Mouse (Mus musculus) liver, embryonic 15.5 days (tissue): Measurements from ENCODE around the gene Tmem50b. TPM values are rescaled to one million over a fixed set of nuclear protein-coding genes. Genes with fewer than 3 reads are reported as not detected.
"Not testable (repeated sequence)": the region's sequence is repeated elsewhere in the genome, so short reads cannot be mapped to it uniquely, and the experiment has no call there.

Source experiments
- ATAC-seq: fragments of 200-750 bp; cut with Nextera tagmentation; 2 replicates; pipeline ENCODE4 v1.8.0; 2017; ENCODE audit warnings: moderate number of reproducible peaks, mild to moderate bottlenecking, moderate library complexity; ENCODE audit not compliant: insufficient read depth
- H3K27ac ChIP-seq: fragments of 300-500 bp; sonication (generic); replicated peaks from 2 replicates; pipeline ENCODE4 v1.5.1; 2015; ENCODE audit warnings: mild to moderate bottlenecking, inconsistent platforms
- H3K27me3 ChIP-seq: fragments of 300-500 bp; sonication (generic); 2 replicates; pipeline ENCODE4 v1.6.1; 2015; ENCODE audit warnings: mild to moderate bottlenecking, inconsistent platforms
- H3K36me3 ChIP-seq: fragments of 300-500 bp; sonication (generic); replicated peaks from 2 replicates; pipeline ENCODE4 v1.6.1; 2015; ENCODE audit warnings: moderate library complexity, mild to moderate bottlenecking, inconsistent platforms
- H3K4me1 ChIP-seq: fragments of 300-500 bp; sonication (generic); replicated peaks from 2 replicates; pipeline ENCODE4 v1.6.1; 2015; ENCODE audit warnings: inconsistent platforms
- H3K4me2 ChIP-seq: fragments of 300-500 bp; sonication (generic); 2 replicates; pipeline ENCODE4 v1.6.1; 2015; ENCODE audit warnings: moderate library complexity, mild to moderate bottlenecking, inconsistent platforms
- H3K4me3 ChIP-seq: fragments of 300-500 bp; sonication (generic); replicated peaks from 2 replicates; pipeline ENCODE4 v1.5.1; 2015; ENCODE audit warnings: mild to moderate bottlenecking, inconsistent platforms
- H3K9ac ChIP-seq: fragments of 300-500 bp; sonication (generic); 2 replicates; pipeline ENCODE4 v1.6.1; 2015; ENCODE audit warnings: moderate library complexity, mild to moderate bottlenecking, inconsistent platforms
- H3K9me3 ChIP-seq: fragments of 300-500 bp; sonication (generic); replicated peaks from 2 replicates; pipeline ENCODE4 v1.6.1; 2016; ENCODE audit warnings: inconsistent platforms
- WGBS: fragments of 180-500 bp; shearing (Covaris S2); methylation state at CpG from one replicate; pipeline ENCODE4 v1.1.7; 2015; ENCODE audit warnings: mixed read lengths; ENCODE audit not compliant: insufficient replicate concordance; 5-methylcytosine and 5-hydroxymethylcytosine counted together
- polyA plus RNA-seq: library from polyadenylated mRNA; unstranded; fragments of >200 nt; fragmentation: Nextera tagmentation; extraction: Ambion mirVana; gene quantifications from 2 replicates; pipeline ENCODE4 v1.2.1, GENCODE M21; 2015

The Tmem50b gene
- polyA plus RNA-seq = 6.8 and 7.4 TPM in 2 replicates

DNA sequence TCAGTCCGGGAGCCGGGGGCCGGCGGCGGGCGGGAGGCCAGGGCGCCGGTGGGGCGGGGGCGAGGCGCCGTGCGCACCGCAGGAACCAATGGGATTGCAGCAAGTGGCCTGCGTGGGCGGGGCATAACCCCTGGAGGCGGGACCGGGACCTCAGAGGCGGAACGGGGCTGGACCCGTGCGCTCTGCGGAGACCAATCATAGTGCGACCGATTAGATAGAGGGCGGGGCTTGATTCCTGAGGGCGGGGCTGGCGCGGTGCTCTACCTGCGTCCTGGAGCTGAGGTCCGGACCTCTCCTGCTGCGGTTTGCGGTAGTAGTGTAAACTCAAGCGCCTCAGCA is at the start of gene Tmem50b:
Gene Tmem50b, minus strand, starts transcription at position 129 of the 339 bp plus-strand sequence.
- H3K4me2 ChIP-seq = peak within 1 kb of the TSS; percentile 100
- H3K9ac ChIP-seq = peak within 1 kb of the TSS; percentile 70
- H3K9me3 ChIP-seq = no peaks in the 10 kb centered on the region
- WGBS = 2% methylated on average over 34 of the region's 34 CpGs
- peaks cover 40% of the 10 kb centered on the region for H3K4me1 ChIP-seq
- H3K27ac ChIP-seq = peak within 1 kb of the TSS; percentile 61; the same call in 1 of the 2 replicates
- peak within 1 kb of the TSS; percentile 79 for H3K4me3 ChIP-seq
- no peaks in the 10 kb centered on the region for H3K36me3 ChIP-seq
- peaks cover 53% of the 10 kb centered on the region for H3K27me3 ChIP-seq
- peak; percentile 96 for ATAC-seq

DNA sequence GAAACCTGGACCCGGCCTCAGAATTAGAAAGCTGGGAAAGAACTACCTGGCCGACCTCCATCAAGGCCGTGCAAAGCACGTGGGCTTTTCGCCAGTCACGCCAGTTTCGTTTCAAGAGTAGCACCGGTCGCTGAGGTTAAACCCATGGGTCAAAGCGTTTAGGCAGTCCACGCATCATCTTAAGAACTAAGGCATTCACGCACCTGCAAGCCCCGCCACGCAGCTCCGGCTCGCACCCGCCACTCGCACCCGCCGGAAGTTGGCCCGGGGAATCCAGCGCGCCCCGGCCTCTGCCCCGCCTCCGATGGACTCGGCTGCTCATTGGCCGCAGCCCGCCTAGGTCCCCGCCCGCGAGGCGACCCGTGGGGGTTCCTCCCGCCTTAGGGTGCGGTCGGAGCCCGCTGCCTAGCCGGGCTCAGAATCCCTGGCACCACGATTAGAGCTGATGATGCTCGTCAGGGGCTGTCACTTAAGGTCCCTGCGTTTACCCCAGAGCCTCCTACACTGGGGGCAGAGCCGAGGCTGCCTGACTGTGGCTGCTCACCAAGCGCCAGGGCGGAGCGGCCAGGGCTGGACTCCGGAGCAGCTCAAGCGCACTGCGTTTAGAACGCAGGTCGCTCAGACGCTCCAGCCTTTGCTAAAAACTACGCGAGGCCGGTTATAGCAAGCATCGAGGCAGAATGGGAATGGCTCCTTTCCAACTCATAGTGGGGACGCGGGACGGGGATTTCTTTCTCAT is 49.2 kb upstream of the Tmem50b start, which contains the start of gene Gart:
Gene Gart, minus strand, starts transcription at position 272 of the 739 bp plus-strand sequence.
- under 1% methylated on average over 59 of the region's 59 CpGs for WGBS
- Histone ChIP-seq H3K27ac (peak within 1 kb of the TSS; percentile 100), H3K27me3 (no peaks in the 10 kb centered on the region), H3K9me3 (no peaks in the 10 kb centered on the region), H3K36me3 (peaks cover 27% of the 10 kb centered on the region), H3K9ac (peak within 1 kb of the TSS; percentile 88), H3K4me2 (peak within 1 kb of the TSS; percentile 100), H3K4me1 (peaks cover 44% of the 10 kb centered on the region), H3K4me3 (peak within 1 kb of the TSS; percentile 83)
- peak; percentile 82 for ATAC-seq

DNA sequence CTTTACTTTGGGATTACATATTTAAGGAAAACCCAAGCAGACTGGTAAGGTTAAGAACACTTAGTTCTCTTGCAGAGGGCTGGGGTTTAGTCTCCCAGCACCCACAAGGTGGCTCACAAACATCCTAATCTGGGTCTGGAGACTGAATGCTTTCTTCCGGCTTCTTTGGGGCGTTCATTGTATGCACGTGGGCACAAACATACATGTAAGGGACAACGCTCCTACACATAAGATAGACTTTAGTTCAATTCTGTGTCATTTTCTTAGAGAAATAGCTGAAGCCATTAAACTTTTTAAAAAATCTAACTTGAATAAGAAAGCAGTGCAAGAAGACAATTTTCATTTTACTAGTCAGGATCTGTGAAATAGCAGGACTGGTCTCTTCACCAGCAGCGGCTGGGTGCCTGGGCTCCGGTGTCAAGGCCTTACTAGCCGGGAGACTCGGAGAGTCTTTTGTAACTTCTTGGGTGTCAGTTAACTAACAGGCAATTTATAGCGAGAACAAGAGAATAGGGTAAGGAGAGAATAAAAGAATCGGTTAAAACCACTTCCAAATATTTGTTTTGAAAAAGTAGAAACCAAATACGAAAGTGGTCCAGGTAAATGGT is 48.5 kb upstream of the Tmem50b start:
- H3K4me2 ChIP-seq = peak overlapping the region; percentile 100
- H3K27me3 ChIP-seq = no peaks in the 10 kb centered on the region
- peak overlapping the region; percentile 83 for H3K4me3 ChIP-seq
- H3K9me3 ChIP-seq = no peaks in the 10 kb centered on the region
- no peak for ATAC-seq
- peaks cover 43% of the 10 kb centered on the region for H3K4me1 ChIP-seq
- H3K9ac ChIP-seq = peak overlapping the region; percentile 87
- WGBS = under 1% methylated on average over 11 of the region's 11 CpGs
- H3K36me3 ChIP-seq = peaks cover 28% of the 10 kb centered on the region
- H3K27ac ChIP-seq = peak overlapping the region; percentile 100

- H3K4me3 ChIP-seq = peak overlapping the region; percentile 27; the same call in 1 of the 2 replicates
- not testable (repeated sequence) for H3K27ac ChIP-seq, H3K9me3 ChIP-seq, H3K9ac ChIP-seq, ATAC-seq, H3K27me3 ChIP-seq
- H3K4me2 ChIP-seq = peak overlapping the region; percentile 100
- H3K4me1 ChIP-seq = peaks cover 40% of the 10 kb centered on the region
- H3K36me3 ChIP-seq = peaks cover 32% of the 10 kb centered on the region
- 0% methylated on average over 1 of the region's 2 CpGs for WGBS
Measured at GRCm38 (mm10) chr16:91645420-91645819, 47.8 kb upstream of the Tmem50b start.

DNA sequence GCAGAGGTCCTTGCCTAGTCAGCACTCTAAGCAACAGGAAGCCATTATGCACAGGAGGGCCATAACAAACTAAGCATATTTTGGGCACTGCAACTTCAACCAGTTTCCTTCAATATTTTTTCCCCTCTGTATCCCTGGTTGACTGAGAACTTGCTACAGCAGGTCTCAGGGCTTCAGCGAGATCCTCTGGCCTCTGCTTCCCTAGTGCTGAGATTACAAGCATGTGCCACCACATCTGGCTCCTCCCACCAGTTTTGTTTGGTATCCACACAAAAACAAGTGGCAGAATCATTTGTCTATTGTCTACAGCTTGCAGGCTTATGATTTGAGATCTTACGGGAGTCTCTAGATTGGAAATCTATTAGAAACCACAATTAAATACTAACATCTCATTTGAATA is 47.3 kb upstream of the Tmem50b start:
- WGBS = 42% methylated on average over 2 of the region's 2 CpGs
- no peak overlapping the region for H3K27ac ChIP-seq
- ATAC-seq = no peak
- H3K27me3 ChIP-seq = no peaks in the 10 kb centered on the region
- H3K4me1 ChIP-seq = peaks cover 37% of the 10 kb centered on the region
- H3K4me3 ChIP-seq = no peak overlapping the region
- peak overlapping the region; percentile 23; the same call in 1 of the 2 replicates for H3K4me2 ChIP-seq
- peaks cover 37% of the 10 kb centered on the region for H3K36me3 ChIP-seq
- H3K9me3 ChIP-seq = no peaks in the 10 kb centered on the region
- H3K9ac ChIP-seq = no peak overlapping the region

GRCm38 (mm10) chr16:91640171-91640570 is 42.6 kb upstream of the Tmem50b start:
- H3K4me3 ChIP-seq = no peak overlapping the region
- peaks cover 22% of the 10 kb centered on the region for H3K4me1 ChIP-seq
- peaks cover 82% of the 10 kb centered on the region for H3K36me3 ChIP-seq
- WGBS = 82% methylated on average over 8 of the region's 8 CpGs
- no peak for ATAC-seq
- no peak overlapping the region for H3K4me2 ChIP-seq
- H3K27ac ChIP-seq = no peak overlapping the region
- no peaks in the 10 kb centered on the region for H3K27me3 ChIP-seq
- no peaks in the 10 kb centered on the region for H3K9me3 ChIP-seq
- H3K9ac ChIP-seq = no peak overlapping the region

- 86% methylated on average over 2 of the region's 2 CpGs for WGBS
- ATAC-seq = no peak
- no peak overlapping the region for H3K9ac ChIP-seq
- H3K9me3 ChIP-seq = no peaks in the 10 kb centered on the region
- peaks cover 86% of the 10 kb centered on the region for H3K36me3 ChIP-seq
- peaks cover 17% of the 10 kb centered on the region for H3K4me1 ChIP-seq
- no peak overlapping the region for H3K4me3 ChIP-seq
- H3K27me3 ChIP-seq = no peaks in the 10 kb centered on the region
- H3K27ac ChIP-seq = no peak overlapping the region
- no peak overlapping the region for H3K4me2 ChIP-seq
Measured at GRCm38 (mm10) chr16:91639636-91640035, 42.0 kb upstream of the Tmem50b start.

DNA sequence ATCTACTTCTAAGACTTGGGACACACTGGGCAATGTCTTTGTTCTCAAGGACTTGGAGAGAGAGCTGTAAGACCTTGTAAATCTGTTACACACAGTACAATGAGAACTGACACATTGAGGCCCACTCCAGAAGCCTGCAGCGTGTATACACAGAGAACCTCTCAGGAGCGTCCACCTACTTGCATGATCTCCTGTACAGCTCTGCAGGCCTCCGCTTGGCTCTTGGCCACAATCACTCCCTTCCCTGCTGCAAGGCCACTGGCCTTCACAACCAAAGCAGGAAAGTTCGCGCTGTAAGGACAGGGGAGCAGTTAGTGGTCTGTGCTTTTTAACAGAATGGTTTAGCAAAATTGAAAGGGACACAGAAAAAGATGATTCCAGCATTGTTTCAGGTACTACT is 41.6 kb upstream of the Tmem50b start:
- Histone ChIP-seq H3K9me3 (no peaks in the 10 kb centered on the region), H3K36me3 (peaks cover 90% of the 10 kb centered on the region), H3K4me3 (no peak overlapping the region), H3K4me2 (no peak overlapping the region), H3K4me1 (peaks cover 12% of the 10 kb centered on the region; the same call in 1 of the 2 replicates), H3K27me3 (no peaks in the 10 kb centered on the region), H3K9ac (no peak overlapping the region), H3K27ac (no peak overlapping the region)
- ATAC-seq = no peak
- 82% methylated on average over 5 of the region's 5 CpGs for WGBS

DNA sequence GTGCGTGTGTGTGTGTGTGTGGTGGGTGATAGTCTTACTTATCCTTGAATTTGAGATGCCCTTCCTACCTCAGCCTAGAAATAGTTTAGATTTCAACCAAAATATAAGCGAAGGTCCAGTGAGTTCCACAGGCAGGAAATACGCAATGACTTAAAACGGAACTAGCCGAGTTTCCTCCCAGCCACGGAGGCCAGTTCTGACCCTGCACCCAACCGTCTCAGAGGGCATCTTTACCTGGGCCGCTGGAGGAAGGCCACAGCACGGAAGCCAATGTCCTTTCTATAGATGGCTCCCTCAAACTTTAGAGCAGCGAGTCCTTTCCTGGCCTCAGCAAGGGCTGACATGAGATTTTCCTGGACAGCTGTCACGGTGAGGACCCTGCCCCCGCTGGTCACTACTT is 36.0 kb upstream of the Tmem50b start:
- no peak for ATAC-seq
- Histone ChIP-seq H3K36me3 (peaks cover 94% of the 10 kb centered on the region), H3K9ac (no peak overlapping the region), H3K4me2 (no peak overlapping the region), H3K9me3 (no peaks in the 10 kb centered on the region), H3K27me3 (no peaks in the 10 kb centered on the region), H3K4me1 (no peaks in the 10 kb centered on the region; the same call in 1 of the 2 replicates), H3K4me3 (no peak overlapping the region), H3K27ac (no peak overlapping the region)
- 79% methylated on average over 12 of the region's 12 CpGs for WGBS

DNA sequence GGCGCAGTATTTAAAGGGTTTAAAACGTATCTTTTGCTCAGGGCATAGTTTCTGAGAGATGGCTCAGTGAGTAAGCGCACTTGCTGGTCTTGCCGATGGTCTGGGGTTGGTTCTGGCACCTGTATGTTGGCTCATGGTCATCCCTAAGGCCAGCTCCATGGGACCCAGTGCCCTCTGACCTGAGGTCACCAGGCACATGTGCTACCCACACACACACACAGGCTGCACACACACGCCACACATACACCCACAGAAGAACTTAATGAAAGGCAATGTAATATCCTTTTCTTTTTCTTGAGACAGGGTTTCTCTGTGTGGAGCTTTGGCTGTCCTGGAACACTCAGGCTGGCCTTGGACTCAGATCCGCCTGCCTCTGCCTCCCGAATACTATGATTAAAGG is 35.3 kb upstream of the Tmem50b start:
- Histone ChIP-seq H3K27ac (no peak overlapping the region), H3K4me2 (no peak overlapping the region), H3K4me3 (no peak overlapping the region), H3K27me3 (no peaks in the 10 kb centered on the region), H3K9me3 (no peaks in the 10 kb centered on the region), H3K4me1 (no peaks in the 10 kb centered on the region; the same call in 1 of the 2 replicates), H3K36me3 (peaks cover 94% of the 10 kb centered on the region), H3K9ac (no peak overlapping the region)
- ATAC-seq = no peak
- WGBS = 87% methylated on average over 7 of the region's 7 CpGs

DNA sequence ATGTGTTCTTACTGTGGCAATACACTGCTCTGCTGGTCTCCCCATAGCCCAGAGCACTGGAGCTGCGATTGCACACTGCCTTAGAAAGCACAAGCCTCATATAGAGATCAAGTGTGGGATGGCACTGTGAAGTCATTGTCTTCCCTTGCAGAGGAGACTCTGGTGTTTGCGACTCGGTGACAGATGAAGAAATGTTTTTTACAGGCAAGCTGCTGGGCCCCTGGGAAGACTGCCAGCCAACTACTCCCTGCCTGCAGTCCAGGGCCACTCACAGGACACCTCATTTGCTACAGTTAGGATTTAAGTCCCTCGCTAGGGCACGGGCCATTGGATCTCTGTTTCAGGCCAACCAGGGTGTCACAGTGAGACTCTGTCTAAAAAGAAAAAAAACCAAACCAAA is 34.8 kb upstream of the Tmem50b start:
- Histone ChIP-seq H3K4me2 (no peak overlapping the region), H3K9ac (no peak overlapping the region), H3K9me3 (no peaks in the 10 kb centered on the region), H3K27me3 (no peaks in the 10 kb centered on the region), H3K27ac (no peak overlapping the region), H3K4me1 (no peaks in the 10 kb centered on the region; the same call in 1 of the 2 replicates), H3K36me3 (peaks cover 94% of the 10 kb centered on the region), H3K4me3 (no peak overlapping the region)
- WGBS = 80% methylated on average over 5 of the region's 5 CpGs
- ATAC-seq = no peak
